Mouse (Mus musculus) C2C12 (cell line): ENCODE results near the gene Reln.

Experiments
- CTCF ChIP-seq: IDR thresholded peaks from one replicate; pipeline ENCODE4 v1.5.1; 2011; ENCODE audit not compliant: control insufficient read depth, insufficient read depth, insufficient read length
- FOSL1 ChIP-seq: IDR thresholded peaks from one replicate; pipeline ENCODE4 v1.8.0; 2011; ENCODE audit warnings: mild to moderate bottlenecking, low read length; ENCODE audit not compliant: poor library complexity, insufficient read depth, severe bottlenecking
- MAX ChIP-seq: IDR thresholded peaks from one replicate; pipeline ENCODE4 v1.6.1; 2011; ENCODE audit warnings: mild to moderate bottlenecking, control low read depth
- USF1 ChIP-seq: IDR thresholded peaks from one replicate; pipeline ENCODE4 v1.6.1; 2011; ENCODE audit warnings: low read depth, mild to moderate bottlenecking, control low read depth, moderate library complexity

- TF ChIP-seq CTCF = no peak
- TF ChIP-seq MAX = no peak
- no peak for TF ChIP-seq USF1
- TF ChIP-seq FOSL1 = no peak
These were observed 409.6 kb downstream of the Reln start for GRCm38 (mm10) chr5:21934811-21935396.
